Mouse (Mus musculus) myocyte (in vitro differentiated cells): ENCODE results near the gene Hoxd11. TPM values are rescaled to one million over a fixed set of nuclear protein-coding genes. Genes with fewer than 3 reads are reported as not detected.

Experiments used
- H3K27me3 ChIP-seq: one replicate; pipeline ENCODE4 v1.6.1; 2011; ENCODE audit not compliant: control insufficient read depth, insufficient read depth, insufficient read length
- H3K36me3 ChIP-seq: one replicate; pipeline ENCODE4 v1.6.1; 2011; ENCODE audit not compliant: control insufficient read depth, insufficient read depth
- H3K4me2 ChIP-seq: one replicate; pipeline ENCODE4 v1.6.1; 2011; ENCODE audit warnings: low read depth, control low read depth
- H3K4me3 ChIP-seq: one replicate; pipeline ENCODE4 v1.5.1; 2011; ENCODE audit warnings: mild to moderate bottlenecking, control low read depth, moderate library complexity
- H3K79me2 ChIP-seq: one replicate; pipeline ENCODE4 v1.6.1; 2011; ENCODE audit not compliant: control insufficient read depth, insufficient read depth
- H3ac ChIP-seq: one replicate; pipeline ENCODE4 v1.6.1; 2011; ENCODE audit not compliant: control insufficient read depth, insufficient read length
- CEBPB ChIP-seq: IDR thresholded peaks from 2 replicates; pipeline ENCODE4 v1.6.1; 2011; ENCODE audit warnings: mild to moderate bottlenecking, moderate library complexity; ENCODE audit not compliant: poor library complexity, insufficient read depth, severe bottlenecking
- E2F4 ChIP-seq: IDR thresholded peaks from one replicate; pipeline ENCODE4 v1.6.1; 2011; ENCODE audit warnings: mild to moderate bottlenecking, control low read depth, moderate library complexity; ENCODE audit not compliant: insufficient read depth
- MAX ChIP-seq: IDR thresholded peaks from one replicate; pipeline ENCODE4 v1.6.1; 2011; ENCODE audit warnings: low read depth, mild to moderate bottlenecking, control low read depth
- MYOD1 ChIP-seq, 3 experiments: IDR thresholded peaks; one replicate each; pipeline ENCODE4 v1.6.1; 2011; ENCODE audit warnings: control low read depth in 2 of 3, low read depth in 2 of 3, mild to moderate bottlenecking in 2 of 3, moderate library complexity in 1 of 3; ENCODE audit not compliant: insufficient read length in 2 of 3, control insufficient read depth in 1 of 3
- MYOG ChIP-seq, 3 experiments: IDR thresholded peaks; one replicate each; pipeline ENCODE4 v1.6.1; 2011; ENCODE audit warnings: control low read depth in 2 of 3, low read depth in 2 of 3, mild to moderate bottlenecking in 2 of 3; ENCODE audit not compliant: insufficient read length in 2 of 3, control insufficient read depth in 1 of 3, insufficient read depth in 1 of 3
- POLR2A ChIP-seq: IDR thresholded peaks from one replicate; pipeline ENCODE4 v1.6.1; 2011; ENCODE audit warnings: low read depth, mild to moderate bottlenecking, control low read depth, moderate library complexity; ENCODE audit not compliant: insufficient read length
- POLR2AphosphoS2 ChIP-seq: IDR thresholded peaks from one replicate; pipeline ENCODE4 v1.6.1; 2011; ENCODE audit warnings: low read depth, control low read depth; ENCODE audit not compliant: insufficient read length
- REST ChIP-seq: IDR thresholded peaks from one replicate; pipeline ENCODE4 v1.6.1; 2011; ENCODE audit warnings: mild to moderate bottlenecking, control low read depth, moderate library complexity; ENCODE audit not compliant: insufficient read depth, insufficient read length
- SRF ChIP-seq: IDR thresholded peaks from one replicate; pipeline ENCODE4 v1.6.1; 2011; ENCODE audit warnings: low read depth; ENCODE audit not compliant: control insufficient read depth, insufficient read length
- TCF12 ChIP-seq: IDR thresholded peaks from one replicate; pipeline ENCODE4 v1.6.1; 2011; ENCODE audit warnings: mild to moderate bottlenecking, control low read depth; ENCODE audit not compliant: poor library complexity, insufficient read depth, severe bottlenecking
- TCF3 ChIP-seq: IDR thresholded peaks from one replicate; pipeline ENCODE4 v1.6.1; 2011; ENCODE audit warnings: low read depth, control low read depth; ENCODE audit not compliant: insufficient read length
- USF1 ChIP-seq: IDR thresholded peaks from one replicate; pipeline ENCODE4 v1.6.1; 2011; ENCODE audit warnings: low read depth, mild to moderate bottlenecking, control low read depth, moderate library complexity
- polyA plus RNA-seq: library from polyadenylated mRNA; unstranded; fragments of >200 nt; fragmentation: generic; extraction: Trizol; gene quantifications from one replicate; pipeline ENCODE4 v1.2.1, GENCODE M21; 2012; ENCODE audit warnings: missing spikeins

Gene Hoxd11
- polyA plus RNA-seq, 1 experiment = not detected

DNA sequence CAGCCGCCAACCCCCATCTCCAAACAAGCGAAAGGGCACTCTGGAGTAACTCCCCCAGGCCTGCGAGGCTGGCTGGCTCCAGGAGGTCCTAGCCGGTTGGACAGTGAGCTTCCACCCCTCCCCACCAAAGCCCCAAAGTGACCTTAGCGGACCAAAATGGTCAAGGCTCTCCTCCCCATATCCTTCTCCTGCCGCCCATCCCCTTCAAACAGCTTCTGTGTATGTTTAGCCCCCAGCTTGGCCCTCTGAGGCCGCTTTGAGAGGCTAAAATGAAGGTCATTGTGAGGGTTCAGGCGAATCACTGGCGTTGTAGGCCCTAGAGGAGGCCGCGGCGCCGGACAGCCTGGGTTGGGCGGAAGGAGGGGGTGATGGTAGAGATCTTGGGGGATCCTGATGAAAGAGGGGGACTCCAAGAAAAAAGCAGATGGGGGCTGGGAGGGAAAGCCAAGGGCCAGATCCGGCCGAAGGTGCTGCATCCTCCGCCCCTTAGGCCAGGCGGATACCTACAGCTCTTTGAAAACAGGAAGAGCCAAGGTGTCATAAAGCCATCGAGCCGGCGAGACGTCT, 21.3 kb downstream of the Hoxd11 start:
- no peak overlapping the region for H3K4me3 ChIP-seq
- peaks cover 67% of the 10 kb centered on the region for H3K27me3 ChIP-seq
- H3K79me2 ChIP-seq = no peaks in the 10 kb centered on the region

DNA sequence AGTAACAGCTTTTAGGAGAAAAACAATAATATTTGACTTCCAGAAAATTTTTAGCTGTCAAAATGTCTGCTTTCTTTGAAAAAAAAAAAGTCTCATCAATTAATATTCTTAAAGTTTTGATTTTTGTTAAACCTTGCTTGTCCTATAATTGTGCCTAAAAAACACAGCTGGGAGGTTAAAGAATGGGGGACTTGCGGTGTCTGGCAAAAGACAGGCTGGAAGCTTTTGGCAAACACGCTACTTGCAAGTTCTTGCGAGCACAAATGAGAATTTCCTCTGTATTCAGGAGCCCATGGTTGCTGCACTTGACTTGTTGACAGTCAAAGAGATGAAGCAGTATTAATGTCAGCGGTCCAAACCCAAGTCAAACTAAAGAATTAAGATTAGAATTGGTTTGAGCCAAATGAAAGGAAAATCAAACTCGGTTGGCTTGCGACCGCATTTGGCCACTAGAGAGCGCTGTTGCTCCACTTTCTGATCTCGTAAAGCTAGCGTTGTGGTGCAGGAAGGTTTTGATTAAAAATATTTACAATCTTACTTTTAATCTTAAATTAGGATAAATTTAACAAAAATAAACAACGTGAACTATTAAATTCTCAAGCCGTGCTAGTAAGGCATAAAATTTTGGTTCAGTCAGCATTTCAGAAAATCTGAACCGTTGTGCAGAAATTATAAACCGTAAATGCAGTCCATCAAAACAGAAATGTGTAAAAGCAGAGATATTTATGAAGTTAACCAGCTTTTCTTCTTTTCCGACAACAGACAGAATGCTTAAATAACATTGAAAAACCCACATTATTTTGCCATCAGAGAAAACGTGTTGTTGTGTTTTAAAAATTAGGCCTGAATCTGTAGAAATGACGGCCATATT, 22.8 kb downstream of the Hoxd11 start:
- Histone ChIP-seq H3K79me2 (no peaks in the 10 kb centered on the region), H3K4me2 (peak overlapping the region; percentile 24), H3K4me3 (no peak overlapping the region), H3ac (no peak overlapping the region), H3K27me3 (peaks cover 60% of the 10 kb centered on the region), H3K36me3 (no peaks in the 10 kb centered on the region)
- TF ChIP-seq E2F4 = no peak
- no peak for TF ChIP-seq SRF
- TF ChIP-seq POLR2A = no peak
- no peak for TF ChIP-seq USF1
- no peak for TF ChIP-seq POLR2AphosphoS2
- no peak for TF ChIP-seq TCF12
- no peak for TF ChIP-seq MYOG (IDR thresholded peaks at IDR 0.05; ENCODE audit: control insufficient read depth in 1 of 3, insufficient read depth in 1 of 3, insufficient read length in 2 of 3, low read depth in 2 of 3)
- no peak for TF ChIP-seq CEBPB
- no peak for TF ChIP-seq MAX
- no peak for TF ChIP-seq MYOD1 (IDR thresholded peaks at IDR 0.05; ENCODE audit: control insufficient read depth in 1 of 3, insufficient read length in 2 of 3, low read depth in 2 of 3)
- no peak for TF ChIP-seq REST

More for the DNA sequence above, 21.3 kb downstream of the Hoxd11 start:
- H3K36me3 ChIP-seq = no peaks in the 10 kb centered on the region
- H3K4me2 ChIP-seq = no peak overlapping the region
- no peak overlapping the region for H3ac ChIP-seq
- TF ChIP-seq MYOG (IDR thresholded peaks at IDR 0.05; ENCODE audit: control insufficient read depth in 1 of 3, insufficient read depth in 1 of 3, insufficient read length in 2 of 3, low read depth in 2 of 3) (no peak), USF1 (no peak), TCF3 (no peak), MYOD1 (IDR thresholded peaks at IDR 0.05; ENCODE audit: control insufficient read depth in 1 of 3, insufficient read length in 2 of 3, low read depth in 2 of 3) (no peak), MAX (no peak), POLR2A (no peak), E2F4 (no peak), REST (no peak), TCF12 (no peak), CEBPB (no peak), SRF (no peak), POLR2AphosphoS2 (no peak)

DNA sequence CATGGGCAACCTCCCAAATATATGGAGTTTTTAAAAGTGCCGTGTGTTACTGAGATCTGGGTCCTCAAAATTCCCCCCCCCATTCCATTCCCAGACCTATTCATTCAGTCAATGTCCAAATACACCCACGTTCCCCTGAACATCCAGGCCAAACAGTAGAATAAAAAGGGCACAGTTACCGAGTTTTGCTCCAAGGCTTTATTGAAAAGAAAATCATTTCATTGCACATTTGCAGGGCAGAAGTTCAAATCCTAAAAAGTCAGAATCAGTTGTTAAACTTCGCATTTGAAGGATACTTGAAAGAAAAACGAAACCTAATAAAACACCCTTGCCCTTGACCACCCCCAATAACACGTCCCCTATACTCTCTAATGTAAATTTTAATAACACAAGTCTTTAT, 23.5 kb downstream of the Hoxd11 start:
- H3K4me3 ChIP-seq = no peak overlapping the region

DNA sequence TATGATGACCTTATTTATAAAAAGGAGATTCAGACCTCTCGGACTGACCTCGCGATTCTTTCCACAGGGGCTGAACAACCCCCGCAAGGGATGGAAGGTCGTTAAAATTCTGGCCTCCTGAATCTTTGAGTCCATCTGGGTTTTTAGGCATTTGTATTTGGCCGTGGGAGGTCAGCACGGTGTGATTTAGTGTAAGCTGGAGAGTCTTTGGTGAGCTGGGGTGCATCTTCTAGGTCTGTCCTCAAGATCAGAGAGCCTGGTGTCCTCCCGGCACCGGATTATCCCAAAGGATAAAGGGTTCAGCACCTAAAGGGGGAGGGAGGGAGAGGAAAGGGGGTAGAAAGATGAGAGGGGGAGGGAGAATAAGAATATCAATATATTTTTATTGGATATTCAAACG, 24.0 kb downstream of the Hoxd11 start:
- H3K27me3 ChIP-seq = peaks cover 55% of the 10 kb centered on the region
- TF ChIP-seq TCF3 = no peak
- no peak overlapping the region for H3K4me3 ChIP-seq
- H3K4me2 ChIP-seq = no peak overlapping the region
- H3K36me3 ChIP-seq = no peaks in the 10 kb centered on the region
- no peak overlapping the region for H3ac ChIP-seq
- no peaks in the 10 kb centered on the region for H3K79me2 ChIP-seq

More for the DNA sequence above, 23.5 kb downstream of the Hoxd11 start:
- peaks cover 59% of the 10 kb centered on the region for H3K27me3 ChIP-seq
- H3K79me2 ChIP-seq = no peaks in the 10 kb centered on the region
- TF ChIP-seq MYOG (IDR thresholded peaks at IDR 0.05; ENCODE audit: control insufficient read depth in 1 of 3, insufficient read depth in 1 of 3, insufficient read length in 2 of 3, low read depth in 2 of 3) = no peak
- no peak for TF ChIP-seq E2F4
- no peak for TF ChIP-seq POLR2AphosphoS2
- TF ChIP-seq MYOD1 (IDR thresholded peaks at IDR 0.05; ENCODE audit: control insufficient read depth in 1 of 3, insufficient read length in 2 of 3, low read depth in 2 of 3) = no peak
- no peak for TF ChIP-seq MAX
- TF ChIP-seq SRF = no peak
- no peak overlapping the region for H3K4me2 ChIP-seq
- no peak overlapping the region for H3ac ChIP-seq
- no peaks in the 10 kb centered on the region for H3K36me3 ChIP-seq

DNA sequence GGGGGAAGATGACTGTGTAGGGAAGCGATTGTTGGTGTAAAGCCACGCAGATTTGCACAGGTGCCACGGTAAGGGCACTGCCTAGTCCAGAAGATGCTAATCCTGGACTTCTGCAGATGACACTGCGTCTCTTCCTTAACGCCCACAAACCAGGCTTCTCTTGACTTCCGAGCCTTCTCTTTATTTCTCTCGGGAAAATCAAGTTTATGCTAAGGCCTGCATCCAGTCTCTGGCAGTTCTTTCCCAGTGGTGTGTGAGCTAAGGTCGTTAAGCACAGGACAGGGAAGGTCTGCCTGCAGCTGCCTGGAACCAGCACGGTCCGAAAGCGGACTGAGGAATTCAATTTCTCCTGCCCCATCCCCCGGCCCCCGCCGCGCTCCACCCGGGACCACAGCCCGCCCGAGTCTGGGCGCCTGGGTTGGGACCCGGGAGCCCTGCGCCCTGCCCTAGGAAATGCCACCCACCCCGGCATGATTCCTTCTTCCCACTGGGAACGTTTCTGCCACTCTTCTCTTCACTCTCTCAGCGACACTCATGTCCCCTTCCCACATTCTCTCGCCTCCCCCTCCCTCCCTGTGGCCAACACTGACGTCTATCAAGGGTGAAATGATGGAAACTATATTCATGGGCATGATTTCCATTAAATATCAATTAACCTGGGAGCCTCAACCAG, 24.5 kb downstream of the Hoxd11 start:
- Histone ChIP-seq H3K79me2 (no peaks in the 10 kb centered on the region), H3K4me3 (no peak overlapping the region), H3ac (no peak overlapping the region), H3K36me3 (no peaks in the 10 kb centered on the region), H3K4me2 (no peak overlapping the region), H3K27me3 (peaks cover 50% of the 10 kb centered on the region)
- TF ChIP-seq POLR2AphosphoS2 (no peak), TCF12 (no peak), MYOG (IDR thresholded peaks at IDR 0.05; ENCODE audit: control insufficient read depth in 1 of 3, insufficient read depth in 1 of 3, insufficient read length in 2 of 3, low read depth in 2 of 3) (no peak), POLR2A (no peak), SRF (no peak), CEBPB (no peak), TCF3 (no peak)
